Mouse (Mus musculus): Measurements from ENCODE around the gene C1qb. TPM values are rescaled to one million over a fixed set of nuclear protein-coding genes. Genes with fewer than 3 reads are reported as not detected.

The C1qb gene
- polyA plus RNA-seq, 3 experiments from 2014 or later: 1.8 to 8.1 (median 2.1) TPM

DNA sequence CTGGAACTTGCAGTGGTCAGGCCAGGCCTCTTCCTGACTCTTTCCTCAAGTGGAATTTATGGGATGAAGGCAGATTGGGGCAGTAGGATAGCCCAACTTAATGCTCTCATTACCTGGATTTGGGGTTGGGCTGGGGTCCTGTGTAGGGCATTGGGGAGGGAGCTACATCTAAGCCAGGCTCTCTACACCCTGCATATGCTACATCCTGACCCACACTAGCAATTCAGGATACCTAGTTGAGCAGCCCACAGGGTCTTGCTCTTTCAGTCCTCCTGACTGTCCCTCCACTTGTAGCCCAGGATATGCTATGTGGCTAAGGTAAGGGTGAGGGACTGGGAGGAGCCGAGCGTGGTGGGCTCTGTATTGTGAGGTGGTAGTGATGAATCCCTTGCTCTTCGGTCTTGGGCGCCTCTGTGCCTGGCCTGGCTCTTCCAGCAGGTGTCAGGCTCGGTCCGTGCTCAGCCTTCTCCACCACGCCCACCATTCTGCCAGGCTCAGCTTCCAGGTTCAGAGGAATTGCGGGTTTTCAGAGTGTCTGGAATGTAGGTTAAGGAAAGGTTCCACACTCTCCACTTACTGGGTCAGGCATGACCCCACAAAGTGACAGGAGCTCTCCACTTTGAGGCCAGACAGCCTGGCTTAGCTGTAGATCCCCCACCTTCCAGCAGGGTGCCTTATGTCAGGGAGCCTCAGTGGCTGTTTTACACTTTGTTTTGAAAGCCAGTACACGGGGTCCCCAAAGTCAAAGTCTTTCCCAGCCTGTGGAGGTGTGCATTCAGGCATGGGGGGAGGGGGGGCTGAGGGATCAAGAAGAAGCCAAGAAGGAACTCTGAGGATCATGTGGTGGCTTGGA is 7.9 kb upstream of the C1qb start:
- no peak for ATAC-seq

DNA sequence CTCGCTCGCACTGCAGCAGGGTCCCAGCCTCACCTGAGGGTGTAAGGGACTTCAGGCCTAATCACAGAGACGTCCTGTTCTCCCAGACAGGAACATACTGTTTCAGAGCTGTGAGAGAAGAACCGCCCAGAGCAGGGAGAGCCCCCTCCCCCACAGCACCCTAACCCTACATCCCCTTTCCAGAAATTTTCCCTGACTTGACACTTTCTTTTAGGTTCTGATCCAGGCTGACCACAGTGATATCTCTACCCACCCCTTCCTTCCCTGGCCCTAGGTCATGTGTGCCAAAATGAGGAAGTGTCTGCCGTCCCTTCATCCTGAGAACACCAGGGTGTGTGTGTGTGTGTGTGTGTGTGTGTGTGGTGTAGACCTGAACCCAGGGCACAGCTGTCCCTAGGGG is 6.8 kb upstream of the C1qb start, which contains the start of gene C1qc:
Gene C1qc (minus strand): TSS at position 255 of the 400 bp plus-strand sequence.
- ATAC-seq: no peak

DNA sequence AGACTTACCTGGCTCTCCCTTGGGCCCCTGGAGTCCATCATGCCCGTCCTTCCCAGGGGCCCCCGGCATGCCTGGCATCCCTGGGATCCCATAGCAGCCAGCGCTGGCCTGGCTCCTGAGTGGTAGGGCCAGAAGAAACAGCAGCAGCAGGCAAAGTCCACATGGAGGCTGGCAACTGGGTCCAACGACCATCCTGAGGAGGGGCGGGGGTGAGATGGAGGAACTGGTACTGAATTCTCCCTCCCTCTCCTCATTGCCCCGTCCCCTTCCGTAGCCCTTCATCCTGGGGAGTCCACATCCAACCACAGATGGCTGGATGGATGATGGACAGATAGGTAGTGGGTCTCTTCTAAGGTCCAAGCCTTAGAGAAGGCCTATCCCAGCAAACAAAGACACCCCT is 6.4 kb upstream of the C1qb start:
- ATAC-seq: no peak

DNA sequence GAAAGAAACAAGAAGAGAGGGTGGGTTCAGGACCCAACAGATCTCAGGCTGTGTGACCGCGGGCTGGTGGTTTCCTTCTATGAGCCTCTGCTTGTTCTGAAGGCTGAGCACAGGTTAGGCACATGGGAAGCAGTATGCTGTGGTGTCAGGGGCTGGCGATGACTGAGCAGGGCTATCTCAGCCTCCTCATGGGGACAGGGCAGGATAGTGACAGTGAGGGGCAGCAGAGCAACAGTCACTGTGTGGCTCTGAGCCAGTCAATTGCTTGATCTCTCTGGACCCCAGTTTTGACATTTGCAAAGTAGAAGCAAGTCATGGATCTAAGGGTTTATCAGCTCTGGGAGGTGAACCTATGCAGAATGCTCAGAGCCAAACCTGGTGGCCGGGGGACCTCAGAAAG is 5.1 kb upstream of the C1qb start:
- no peak for ATAC-seq

DNA sequence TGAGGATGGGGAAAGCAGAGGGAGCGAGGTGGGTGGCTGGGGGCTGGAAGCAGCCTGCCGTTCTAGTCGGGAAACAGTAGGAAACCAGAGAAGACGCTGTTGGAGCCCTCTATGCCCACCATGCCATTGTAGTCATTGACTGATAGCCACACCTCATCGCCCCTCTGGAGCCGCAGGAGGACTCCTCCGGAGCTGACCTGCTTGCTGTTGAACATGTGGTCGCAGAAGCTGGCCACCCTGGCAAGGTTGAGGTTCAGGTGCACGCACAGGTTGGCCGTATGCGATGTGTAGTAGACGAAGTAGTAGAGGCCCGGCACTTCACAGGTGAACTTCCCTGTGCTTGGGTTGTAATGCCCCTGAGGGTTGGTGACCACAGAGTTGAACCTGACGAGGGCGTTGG is 4.0 kb upstream of the C1qb start:
- no peak for ATAC-seq

DNA sequence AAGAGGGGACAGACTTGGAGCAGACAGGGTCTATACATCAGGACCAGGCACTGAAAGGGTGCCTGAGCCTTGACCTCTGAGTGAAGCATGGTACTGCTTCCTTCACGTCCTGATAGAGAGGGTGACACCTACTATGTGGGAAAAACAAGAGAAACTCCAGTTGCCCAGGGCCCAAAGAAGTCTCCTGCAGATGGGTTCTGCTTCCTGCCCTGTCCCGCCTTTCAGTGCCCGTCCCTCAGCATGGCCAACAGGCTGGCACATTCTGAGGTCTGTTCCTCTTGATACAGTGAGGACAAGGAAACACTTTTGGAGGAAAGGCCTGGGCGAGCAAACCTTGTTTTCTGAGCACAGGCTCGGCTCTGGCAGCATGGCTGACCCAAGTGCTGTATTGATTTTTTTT is 1.7 kb upstream of the C1qb start:
- ATAC-seq: no peak

DNA sequence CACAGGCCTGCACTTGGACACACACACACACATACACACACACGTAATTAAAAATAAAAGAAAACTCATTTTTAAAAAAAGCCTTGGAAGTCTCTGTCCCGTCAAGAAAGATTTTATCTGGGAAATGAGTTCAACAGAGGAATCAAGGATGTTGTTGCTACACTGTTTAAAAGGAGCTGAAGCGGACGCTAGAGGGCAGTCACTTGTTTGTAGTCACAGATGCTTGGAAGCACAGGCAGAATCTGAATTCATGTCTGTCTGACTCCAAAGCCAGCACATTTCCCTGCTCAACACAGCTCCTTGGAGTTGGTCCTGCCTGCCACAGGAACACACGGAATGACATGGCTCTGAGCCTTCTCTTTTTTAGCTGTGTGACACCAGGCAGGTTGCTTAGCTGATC is 7.4 kb downstream of the C1qb start:
- ATAC-seq: no peak

DNA sequence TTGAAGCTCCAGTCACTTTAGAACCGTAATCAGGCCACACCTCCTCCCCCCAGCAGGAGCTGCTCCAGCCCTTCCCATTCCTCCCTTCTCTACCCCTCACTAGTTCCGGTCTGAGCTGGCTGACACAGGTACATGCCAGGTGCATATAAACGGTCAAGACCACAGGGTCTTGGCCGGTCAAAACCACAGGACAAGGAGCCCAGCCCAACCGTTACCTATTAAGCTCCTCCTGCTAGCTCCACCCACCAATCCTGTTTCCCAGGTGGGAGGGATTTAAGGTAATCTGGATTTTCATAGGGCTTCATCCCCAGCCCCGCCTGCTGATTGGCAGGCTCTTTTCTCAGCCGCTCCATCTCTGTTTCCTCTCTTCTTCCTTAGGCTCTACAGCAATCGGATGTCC is 7.8 kb downstream of the C1qb start:
- ATAC-seq: no peak

DNA sequence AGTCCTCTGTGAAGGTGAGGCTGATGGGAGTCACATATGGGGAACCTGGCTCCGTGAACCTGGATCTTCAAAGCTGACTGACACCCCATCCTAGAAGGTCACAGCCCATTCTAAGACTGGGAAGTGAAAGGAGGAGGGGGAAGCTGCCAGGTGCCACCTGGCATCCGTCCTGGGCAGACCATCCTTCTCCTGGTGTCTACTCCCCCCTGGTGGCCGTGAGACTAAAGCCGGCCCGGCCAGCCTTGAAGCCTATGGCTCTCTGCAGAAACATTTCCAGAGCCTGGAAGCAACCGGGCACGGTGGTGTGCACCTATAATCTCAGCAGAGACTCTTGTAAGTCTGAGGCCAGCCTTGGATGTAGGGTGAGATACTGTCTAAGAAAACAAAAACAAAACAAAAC is 9.0 kb downstream of the C1qb start:
- no peak for ATAC-seq

DNA sequence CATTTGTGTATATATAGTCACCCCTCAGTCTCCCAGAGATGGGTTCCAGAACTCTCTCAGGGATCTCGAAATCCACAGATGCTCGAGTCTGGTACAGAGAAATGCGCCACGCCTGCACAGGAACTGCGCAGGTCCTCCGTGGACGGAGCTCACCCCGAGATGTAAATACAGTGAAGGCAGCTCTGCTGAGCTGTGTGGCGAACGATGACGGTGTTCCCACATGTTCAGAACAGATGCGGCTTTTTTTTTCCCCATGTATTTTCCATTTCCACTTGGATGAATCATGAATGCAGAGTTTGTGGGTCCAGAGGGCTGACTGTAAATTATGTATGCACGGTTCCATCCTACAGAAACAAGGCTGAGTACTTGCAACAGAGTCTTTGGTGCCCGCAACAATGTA is 11.0 kb downstream of the C1qb start:
- no peak for ATAC-seq

DNA sequence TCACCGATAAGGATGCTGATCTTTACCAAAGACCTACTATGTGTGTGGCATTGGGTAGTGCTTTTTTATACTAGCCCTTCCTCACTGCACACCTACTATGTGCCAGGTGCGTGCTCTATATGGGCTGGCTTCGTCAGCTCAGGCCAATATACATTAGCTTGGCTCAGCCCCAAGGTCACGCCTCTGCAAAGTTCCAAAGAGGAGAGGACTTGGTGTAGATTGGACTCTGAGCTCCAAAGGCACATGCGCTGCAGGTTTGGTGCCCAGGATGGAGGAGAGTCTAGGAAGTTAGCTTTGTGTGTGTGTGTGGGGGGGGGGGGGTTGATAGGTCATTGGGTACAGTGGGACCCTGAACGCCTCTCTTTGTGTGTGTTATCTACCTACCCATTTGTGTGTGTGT is 17.6 kb downstream of the C1qb start:
- no peak for ATAC-seq

DNA sequence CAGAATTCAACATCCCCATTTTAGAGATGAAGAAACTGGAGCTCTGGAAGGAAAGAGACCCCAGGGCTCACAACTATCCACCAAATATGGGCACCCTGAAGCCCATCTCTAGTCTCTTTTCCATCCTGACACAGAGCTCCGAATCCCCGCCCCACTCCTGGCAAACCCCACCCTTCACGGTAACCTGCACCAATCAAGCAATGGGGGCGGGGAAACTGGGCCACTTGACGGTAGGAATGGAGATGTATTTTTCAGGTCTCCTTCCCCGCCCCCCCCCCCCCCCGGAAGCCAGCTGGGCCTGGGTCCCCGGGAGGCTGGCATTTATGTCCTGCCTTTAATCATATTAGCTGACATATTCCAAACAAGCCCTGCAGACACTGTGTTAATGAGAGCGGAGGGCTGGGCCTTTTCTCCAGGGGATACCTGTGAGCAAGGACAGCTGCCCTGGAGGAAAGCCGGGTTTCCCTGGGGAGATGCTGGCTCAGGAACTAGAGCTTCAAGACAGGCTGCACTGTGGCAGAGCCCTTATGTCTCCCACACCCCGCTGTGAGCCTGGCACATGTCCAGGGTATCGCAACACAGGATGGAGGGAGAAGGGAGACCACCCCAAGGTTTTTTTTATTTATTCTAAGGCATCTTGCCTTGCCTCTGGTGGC is 18.2 kb downstream of the C1qb start:
- no peak for ATAC-seq

DNA sequence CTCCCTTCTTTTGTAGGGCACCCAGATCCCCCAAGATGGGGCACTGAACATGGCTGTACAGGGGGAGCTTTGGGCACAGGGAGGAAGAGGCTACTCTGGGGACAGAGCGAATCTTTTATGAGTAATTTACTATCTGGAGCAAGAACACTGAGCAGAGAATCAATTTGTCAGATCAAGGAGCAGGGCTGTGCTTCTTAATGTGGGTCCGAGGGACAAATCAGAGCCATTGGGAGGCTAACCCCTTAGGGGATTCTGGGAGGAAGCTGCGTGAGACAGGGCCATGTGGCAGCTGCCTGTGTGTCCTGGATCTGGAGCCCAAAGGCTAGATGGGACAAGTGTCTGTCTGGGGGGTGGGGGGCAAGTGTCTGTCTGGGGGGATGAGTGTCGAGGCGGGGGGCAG is 20.5 kb downstream of the C1qb start:
- no peak for ATAC-seq

DNA sequence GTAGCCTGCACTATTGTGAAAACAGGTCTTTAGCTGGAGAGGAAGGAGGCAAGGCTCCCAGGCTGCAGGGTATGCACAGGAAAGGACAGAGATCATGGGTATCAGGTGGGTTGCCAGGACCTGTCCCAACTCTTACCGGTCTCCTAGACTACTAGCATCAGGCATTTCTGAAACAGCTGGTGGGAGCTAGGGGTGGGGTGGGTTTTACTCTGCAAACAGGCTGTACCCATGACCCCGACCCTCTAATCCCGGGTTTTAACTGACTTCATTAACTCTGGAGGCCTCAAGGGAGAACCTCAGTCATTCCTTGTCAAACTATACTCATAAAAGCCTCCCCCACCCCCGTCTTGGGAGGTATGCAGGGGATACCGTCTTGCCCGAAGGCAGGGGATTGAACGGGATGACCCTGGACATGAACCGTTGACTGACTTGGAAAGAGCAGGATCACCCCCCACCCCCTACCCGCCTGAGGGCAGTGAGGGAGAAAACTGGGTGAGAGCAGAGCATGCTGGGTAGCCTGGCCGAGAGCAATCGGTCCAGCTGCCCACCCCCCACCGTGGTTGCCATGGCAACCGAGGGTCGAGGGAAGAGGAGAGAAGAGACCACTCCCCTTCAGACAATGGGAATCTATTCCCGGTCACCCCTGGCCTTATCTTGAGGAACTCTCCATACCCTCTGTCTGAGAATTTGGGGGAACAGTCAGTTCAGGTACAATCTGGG is 21.1 kb downstream of the C1qb start:
- ATAC-seq: no peak

DNA sequence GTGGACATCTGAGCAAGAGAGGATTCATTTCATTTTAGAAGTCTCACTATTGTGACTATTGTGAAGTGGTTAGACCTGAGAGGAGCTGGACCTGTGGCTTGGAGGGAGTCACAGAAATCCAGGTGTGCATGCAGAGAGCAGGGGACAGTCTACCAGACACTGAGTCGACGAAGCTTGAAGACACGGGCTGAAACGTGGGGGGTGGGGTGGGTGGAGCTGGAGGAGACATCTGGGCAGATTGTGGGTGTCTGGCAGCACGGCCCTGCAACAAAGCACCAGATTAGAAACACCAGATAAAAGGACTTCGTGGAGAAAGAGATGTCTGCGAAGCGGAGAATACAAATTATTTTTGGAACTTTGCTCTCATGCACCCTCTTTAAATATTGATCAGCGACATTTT is 22.5 kb downstream of the C1qb start:
- ATAC-seq: no peak

DNA sequence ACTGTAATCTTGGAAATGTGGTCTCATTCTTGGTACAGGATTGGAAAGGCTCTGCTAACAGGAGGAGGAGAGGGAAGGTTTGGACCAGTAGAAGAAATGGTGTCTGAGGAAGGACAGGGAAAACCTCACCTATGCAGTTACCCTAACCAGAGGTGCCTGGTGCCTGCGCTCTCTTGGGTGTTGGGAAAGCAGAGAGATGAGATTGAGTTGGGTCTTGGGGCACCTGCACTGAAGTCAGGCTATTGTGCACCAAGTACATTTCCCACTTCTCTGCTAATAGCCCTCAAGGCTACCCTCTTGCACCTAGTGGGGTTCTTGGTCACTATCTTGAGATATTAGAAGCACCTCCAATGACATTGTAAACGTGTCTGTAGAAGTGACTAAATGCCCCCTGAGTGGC is 23.6 kb downstream of the C1qb start:
- no peak for ATAC-seq

DNA sequence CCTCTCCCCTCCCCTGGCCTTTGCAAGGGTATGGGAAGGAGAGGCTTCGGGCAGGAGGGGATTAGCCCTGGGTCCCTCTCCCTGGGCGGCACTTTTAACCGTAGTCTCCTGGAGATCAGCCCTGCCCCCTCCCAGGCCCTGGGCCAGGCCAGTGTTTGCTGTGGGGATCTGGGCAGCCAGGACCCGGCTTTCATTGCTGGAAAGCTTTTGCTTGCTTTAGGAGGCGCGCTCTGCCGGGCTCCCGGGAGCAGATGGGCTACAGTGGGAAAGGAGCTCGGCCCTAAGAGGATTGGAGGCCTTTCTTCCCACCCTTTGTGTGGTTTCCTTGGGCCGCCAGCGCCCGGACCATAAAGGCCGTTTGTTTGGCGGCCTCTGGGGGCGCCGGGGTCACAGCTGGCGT is 24.2 kb downstream of the C1qb start:
- no peak for ATAC-seq

DNA sequence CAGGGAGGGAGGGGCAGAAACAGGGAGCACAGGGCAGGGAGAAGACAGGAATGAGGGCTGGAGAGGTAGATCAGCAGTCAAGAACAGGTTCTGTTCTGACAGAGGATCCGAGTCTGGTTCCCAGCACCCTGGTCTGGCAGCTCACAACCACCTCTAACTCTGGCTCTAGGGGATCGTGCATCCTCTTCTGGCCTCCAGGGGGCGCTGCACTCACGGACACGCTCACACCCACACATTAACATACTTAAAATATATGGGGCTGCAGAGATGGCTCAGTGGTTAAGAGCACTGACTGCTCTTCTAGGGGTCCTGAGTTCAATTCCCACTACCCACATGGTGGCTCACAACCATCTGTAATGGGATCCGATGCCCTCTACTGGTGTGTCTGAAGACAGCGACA is 26.0 kb downstream of the C1qb start:
- ATAC-seq: no peak

DNA sequence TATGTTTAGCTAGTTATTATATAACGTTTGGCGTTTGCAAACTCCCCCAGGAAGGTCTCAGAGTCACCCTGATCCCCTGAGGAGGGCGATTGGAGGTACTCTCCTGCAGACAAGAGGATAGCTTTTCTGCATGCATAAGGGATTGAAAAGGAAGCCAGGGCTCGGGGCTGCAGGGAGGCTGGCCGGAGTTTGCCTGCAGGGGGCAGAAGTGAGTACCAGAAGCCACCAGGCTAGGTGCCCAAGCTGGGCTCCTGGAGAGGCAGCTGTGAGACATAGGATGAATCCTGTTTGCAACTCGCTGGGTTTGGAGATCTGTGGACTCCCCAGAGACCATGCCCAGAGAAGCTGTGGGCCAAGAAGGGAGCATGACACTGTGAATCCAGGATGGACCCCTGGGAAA is 30.9 kb downstream of the C1qb start:
- ATAC-seq: no peak

DNA sequence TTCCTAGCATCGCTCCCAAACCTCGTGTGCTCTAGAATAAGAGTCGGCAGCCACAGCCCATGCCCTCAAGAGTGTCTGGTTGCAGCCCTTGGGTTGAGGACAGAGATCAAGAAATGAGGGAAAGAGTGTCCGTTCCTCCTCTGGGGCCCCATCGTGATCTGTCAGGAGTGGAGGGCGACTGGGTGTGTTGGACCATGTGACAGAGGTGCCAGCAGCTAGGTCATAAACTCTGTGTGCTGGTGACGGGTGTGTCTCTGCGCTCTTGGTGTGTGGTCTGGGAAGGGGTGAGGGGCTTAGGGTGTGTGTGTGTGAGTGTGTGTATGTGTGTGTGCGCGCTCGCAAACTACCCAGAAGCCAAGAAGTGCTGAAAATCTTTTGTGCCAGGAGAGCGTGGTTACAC is 33.0 kb downstream of the C1qb start:
- no peak for ATAC-seq

DNA sequence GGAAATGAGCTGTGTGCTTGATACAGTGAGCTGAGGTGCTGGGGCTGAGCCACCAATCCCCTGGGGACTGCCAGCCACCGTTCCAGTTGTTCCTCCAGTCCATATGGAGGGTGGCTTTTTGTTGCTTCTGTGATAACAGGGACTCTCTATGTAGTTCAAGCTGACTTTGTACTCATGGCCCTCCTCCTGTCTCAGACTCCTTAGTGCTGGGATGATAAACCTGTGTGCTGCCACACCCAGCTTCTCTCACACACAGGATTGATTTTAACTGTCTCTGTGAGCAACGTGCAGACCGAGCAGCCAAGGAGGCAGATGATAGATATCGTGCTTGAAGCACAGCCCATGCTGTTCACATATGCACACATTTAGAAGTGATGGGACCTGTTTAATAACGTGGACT is 33.9 kb downstream of the C1qb start:
- no peak for ATAC-seq

DNA sequence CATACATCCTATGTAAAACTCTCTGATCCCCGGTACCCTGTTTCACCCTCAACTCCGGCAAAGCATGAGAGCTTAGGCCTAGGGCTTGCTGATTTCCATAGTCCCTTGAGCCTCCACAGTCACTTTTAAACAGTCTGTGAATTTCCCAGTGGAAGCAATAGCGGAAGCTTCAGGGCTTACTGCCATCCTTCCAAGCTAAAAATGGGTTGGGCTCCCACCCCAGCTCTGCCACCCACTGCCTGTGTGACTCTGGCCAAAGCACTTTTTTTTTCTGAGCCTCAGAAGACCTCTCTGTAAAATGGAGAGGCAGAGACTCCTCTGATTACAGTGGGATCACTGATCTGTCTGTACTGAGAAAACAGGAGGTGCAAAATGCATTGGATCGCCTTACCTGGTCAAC is 37.4 kb downstream of the C1qb start:
- ATAC-seq: no peak

DNA sequence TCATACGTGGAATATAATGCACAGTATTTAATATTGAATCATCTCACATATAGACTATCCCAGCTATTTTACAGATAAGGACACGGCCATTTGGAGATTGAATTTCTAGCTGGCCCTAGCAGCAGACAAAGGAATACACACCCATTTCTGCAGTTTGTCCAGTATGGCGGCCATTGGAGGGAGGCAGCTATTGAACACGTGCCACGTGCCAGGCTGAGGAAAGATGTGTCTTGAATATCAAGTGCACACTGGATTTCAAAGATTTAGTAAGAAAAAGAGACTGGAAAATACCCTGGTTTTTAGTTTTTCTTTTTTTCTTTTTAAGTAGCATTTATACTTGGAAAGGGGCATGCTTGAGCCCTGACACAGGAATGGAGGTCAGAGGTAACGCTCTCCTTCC is 38.8 kb downstream of the C1qb start:
- ATAC-seq: no peak

DNA sequence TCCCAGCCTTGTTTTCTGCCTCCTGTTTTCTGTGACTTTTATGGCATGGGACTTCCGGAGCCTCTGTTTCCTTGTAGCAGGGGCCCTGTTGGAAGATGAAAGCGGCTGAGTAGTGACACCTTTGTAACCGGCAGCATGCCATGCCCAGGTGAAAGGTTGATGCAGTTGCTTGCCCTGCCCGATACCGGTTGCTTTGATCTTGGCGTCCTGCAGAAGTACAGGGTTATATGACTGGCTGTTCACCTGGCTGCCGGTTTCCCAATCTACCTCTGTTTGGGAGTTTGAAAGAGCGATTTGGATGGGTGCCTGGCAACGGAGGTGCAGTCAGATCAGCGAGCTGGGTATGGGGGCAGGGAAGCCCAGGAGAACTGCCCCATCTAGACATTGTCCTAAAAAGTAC is 43.2 kb downstream of the C1qb start:
- no peak for ATAC-seq

Measured in inflammation-experienced regulatory T-cells, adult 6 months (primary cell).